Mouse (Mus musculus) lung, postnatal 0 days (tissue): Measurements from ENCODE around the gene Cdh12.
"Not testable (repeated sequence)": the region's sequence is repeated elsewhere in the genome, so short reads cannot be mapped to it uniquely, and the experiment has no call there.

Experiments
- CTCF ChIP-seq: IDR thresholded peaks from 2 replicates; pipeline ENCODE4 v1.5.1; 2016; ENCODE audit warnings: antibody characterized with exemption, mild to moderate bottlenecking
- EP300 ChIP-seq: IDR thresholded peaks from 2 replicates; pipeline ENCODE4 v1.6.1; 2016; ENCODE audit warnings: antibody characterized with exemption, mild to moderate bottlenecking, control low read depth

DNA sequence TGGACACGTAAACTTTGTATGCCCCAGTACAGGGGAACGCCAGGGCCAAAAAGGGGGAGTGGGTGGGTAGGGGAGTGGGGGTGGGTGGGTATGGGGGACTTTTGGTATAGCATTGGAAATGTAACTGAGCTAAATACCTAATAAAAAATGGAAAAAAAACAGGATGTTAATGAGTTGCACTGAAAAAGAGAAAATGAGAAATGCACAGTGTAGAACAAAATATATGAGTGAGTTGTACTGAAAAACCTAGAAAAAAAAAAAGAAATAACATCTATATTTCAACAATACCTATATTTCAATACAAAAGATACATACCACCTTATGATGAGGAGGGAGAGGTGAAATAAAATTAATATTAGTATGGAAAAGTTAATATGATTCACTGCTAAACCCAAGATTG, 665.7 kb downstream of the Cdh12 start:
- not testable (repeated sequence) for TF ChIP-seq CTCF, EP300
